Mouse (Mus musculus) testis, adult 2 months (tissue): ENCODE results near the gene Hpse2. TPM values are rescaled to one million over a fixed set of nuclear protein-coding genes. Genes with fewer than 3 reads are reported as not detected.
A peak's percentile ranks its signal among the peaks of the same experiment; 100 is the strongest.

Source experiments
- H3K27ac ChIP-seq: fragments of 200-500 bp; 2 replicates; pipeline ENCODE4 v1.5.1; 2012; ENCODE audit warnings: low read depth, low read length; ENCODE audit not compliant: control insufficient read depth, insufficient read depth
- H3K27me3 ChIP-seq: fragments of 200-500 bp; 2 replicates; pipeline ENCODE4 v1.6.1; 2012; ENCODE audit warnings: mild to moderate bottlenecking, low read length, moderate library complexity; ENCODE audit not compliant: control insufficient read depth, insufficient read depth
- H3K36me3 ChIP-seq: fragments of 200-500 bp; 2 replicates; pipeline ENCODE4 v1.6.1; 2012; ENCODE audit warnings: mild to moderate bottlenecking, low read length; ENCODE audit not compliant: control insufficient read depth, insufficient read depth
- H3K4me1 ChIP-seq: fragments of 200-500 bp; 2 replicates; pipeline ENCODE4 v1.6.1; 2012; ENCODE audit warnings: low read length; ENCODE audit not compliant: control insufficient read depth, insufficient read depth
- H3K4me3 ChIP-seq: fragments of 200-500 bp; 2 replicates; pipeline ENCODE4 v1.5.1; 2012; ENCODE audit warnings: low read depth, mild to moderate bottlenecking, low read length, moderate library complexity, mixed read lengths; ENCODE audit not compliant: control insufficient read depth
- CTCF ChIP-seq: fragments of 200-500 bp; IDR thresholded peaks from 2 replicates; pipeline ENCODE4 v1.5.1; 2012; ENCODE audit warnings: low read depth, mild to moderate bottlenecking, inconsistent platforms, low read length, moderate library complexity; ENCODE audit not compliant: control insufficient read depth, insufficient read depth, insufficient replicate concordance
- POLR2A ChIP-seq: fragments of 200-500 bp; IDR thresholded peaks from 2 replicates; pipeline ENCODE4 v1.6.1; 2012; ENCODE audit warnings: low read depth, mild to moderate bottlenecking, inconsistent platforms, low read length, moderate library complexity; ENCODE audit not compliant: control insufficient read depth
- polyA plus RNA-seq: library from polyadenylated mRNA; depleted of rRNA; stranded (reverse); fragments of >200 nt; gene quantifications from 2 replicates; pipeline ENCODE4 v1.2.3, GENCODE M21; 2012

Hpse2 gene
- polyA plus RNA-seq, 1 experiment: 1.3 TPM

DNA sequence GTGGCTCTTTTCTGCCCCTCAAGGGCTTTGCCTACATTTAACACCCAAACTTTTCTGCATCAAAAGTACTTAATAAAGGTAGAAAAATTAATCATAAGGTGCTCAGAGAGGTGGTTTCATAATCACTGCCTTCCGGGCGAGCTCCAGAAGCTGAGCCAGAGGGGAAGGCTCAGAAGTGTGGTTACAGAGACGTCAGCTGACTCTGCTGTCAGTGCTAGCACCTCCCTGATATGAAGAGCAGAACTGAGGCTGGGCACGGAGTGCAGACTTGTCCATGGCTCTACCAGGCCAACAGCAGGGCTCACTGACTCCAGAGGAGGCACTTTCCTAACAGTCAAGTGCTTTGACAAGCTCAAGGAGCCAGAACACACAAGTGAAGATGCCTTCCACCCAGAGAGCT, 559.0 kb downstream of the Hpse2 start:
- no peak for TF ChIP-seq CTCF
- no peak for TF ChIP-seq POLR2A
- Histone ChIP-seq H3K4me3 (no peak overlapping the region), H3K27ac (no peak overlapping the region), H3K36me3 (no peaks in the 10 kb centered on the region), H3K4me1 (no peaks in the 10 kb centered on the region), H3K27me3 (no peaks in the 10 kb centered on the region)

DNA sequence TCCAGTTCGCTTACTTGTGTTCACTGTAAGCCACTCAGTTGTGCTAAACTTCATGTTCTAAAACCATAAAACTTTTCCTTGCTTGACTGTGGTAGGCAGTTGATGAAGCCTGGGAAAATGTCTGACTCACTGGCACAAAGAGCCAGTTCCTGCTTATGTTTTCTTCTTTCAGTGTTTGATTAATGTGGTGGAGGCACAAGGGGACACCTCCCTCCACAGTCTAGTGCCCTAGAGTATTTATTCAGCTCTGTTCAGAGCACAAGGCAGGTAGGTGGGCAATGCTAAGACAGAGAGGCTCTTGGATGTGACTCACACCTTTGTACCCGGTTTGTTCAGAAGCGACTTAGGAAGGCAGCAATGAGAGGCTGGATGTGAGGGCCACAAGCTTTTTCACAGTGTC, 560.3 kb downstream of the Hpse2 start:
- Histone ChIP-seq H3K27ac (no peak overlapping the region), H3K4me1 (no peaks in the 10 kb centered on the region), H3K4me3 (no peak overlapping the region), H3K27me3 (no peaks in the 10 kb centered on the region), H3K36me3 (no peaks in the 10 kb centered on the region)
- TF ChIP-seq CTCF (no peak), POLR2A (no peak)

DNA sequence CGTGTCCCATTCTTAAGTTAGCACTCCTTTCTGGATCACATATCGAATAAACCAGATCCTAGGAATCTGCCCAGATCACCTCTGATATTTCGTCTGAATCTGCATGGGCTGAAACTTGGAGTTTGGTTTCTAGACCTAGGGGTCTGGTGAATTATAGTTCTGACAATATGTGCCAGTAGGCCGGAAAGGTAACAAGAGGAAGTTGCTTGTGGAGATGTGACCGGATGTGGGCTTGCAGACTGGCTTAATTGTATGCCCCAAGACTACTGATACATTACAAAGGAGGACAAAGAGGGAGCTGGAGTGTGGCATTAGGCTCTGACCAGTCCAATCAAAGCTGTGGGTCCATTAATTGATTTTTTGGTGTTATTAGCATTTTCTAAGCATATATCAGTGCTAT, 568.0 kb downstream of the Hpse2 start:
- H3K27me3 ChIP-seq: no peaks in the 10 kb centered on the region
- no peak for TF ChIP-seq POLR2A
- no peak for TF ChIP-seq CTCF

DNA sequence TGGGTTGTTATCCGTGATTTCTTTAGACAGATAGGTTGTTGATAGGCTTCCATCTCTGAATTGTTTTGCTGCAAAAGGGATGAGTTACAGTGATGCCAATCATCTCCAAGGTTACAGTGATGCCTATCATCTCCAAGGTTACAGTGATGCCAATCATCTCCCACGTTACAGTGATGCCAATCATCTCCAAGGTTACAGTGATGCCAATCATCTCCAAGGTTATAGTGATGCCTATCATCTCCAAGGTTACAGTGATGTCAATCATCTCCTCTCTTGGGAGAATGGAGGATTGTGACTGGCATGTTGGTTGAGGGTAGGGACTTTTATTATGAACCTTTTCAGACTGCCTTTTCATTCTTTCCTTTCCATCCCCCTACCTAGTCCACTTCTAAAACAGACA, 570.4 kb downstream of the Hpse2 start:
- Histone ChIP-seq H3K27ac (no peak overlapping the region), H3K4me1 (peaks cover under 1% of the 10 kb centered on the region; the same call in 1 of the 2 replicates), H3K36me3 (no peaks in the 10 kb centered on the region), H3K27me3 (no peaks in the 10 kb centered on the region), H3K4me3 (no peak overlapping the region)
- TF ChIP-seq POLR2A: no peak
- no peak for TF ChIP-seq CTCF

More for the DNA sequence above, 568.0 kb downstream of the Hpse2 start:
- no peaks in the 10 kb centered on the region for H3K36me3 ChIP-seq
- no peak overlapping the region for H3K27ac ChIP-seq
- no peaks in the 10 kb centered on the region for H3K4me1 ChIP-seq
- H3K4me3 ChIP-seq: peak overlapping the region; percentile 18; the same call in 1 of the 2 replicates

DNA sequence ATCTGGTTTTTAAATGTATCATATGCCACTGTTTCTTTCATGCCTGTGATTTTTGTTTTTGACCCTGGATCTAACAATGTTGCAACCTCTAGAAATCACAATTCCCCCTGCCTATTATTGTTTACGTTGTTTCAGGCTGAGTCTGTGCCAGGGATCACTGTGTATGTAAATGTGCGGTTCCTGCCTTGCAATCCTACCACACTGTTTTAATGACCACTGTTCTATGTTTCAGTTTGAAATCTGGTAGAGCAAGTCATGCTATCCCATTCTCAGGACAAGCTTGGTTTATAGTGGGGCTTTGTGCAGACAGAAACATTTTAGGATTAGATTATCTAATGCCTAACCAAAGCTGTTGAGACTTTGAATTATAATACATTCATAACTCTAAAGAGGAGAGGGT, 571.9 kb downstream of the Hpse2 start:
- H3K4me1 ChIP-seq: peaks cover 3% of the 10 kb centered on the region; the same call in 1 of the 2 replicates
- no peaks in the 10 kb centered on the region for H3K36me3 ChIP-seq
- no peak overlapping the region for H3K27ac ChIP-seq
- H3K27me3 ChIP-seq: no peaks in the 10 kb centered on the region
- H3K4me3 ChIP-seq: no peak overlapping the region
- TF ChIP-seq POLR2A: no peak
- TF ChIP-seq CTCF: no peak

DNA sequence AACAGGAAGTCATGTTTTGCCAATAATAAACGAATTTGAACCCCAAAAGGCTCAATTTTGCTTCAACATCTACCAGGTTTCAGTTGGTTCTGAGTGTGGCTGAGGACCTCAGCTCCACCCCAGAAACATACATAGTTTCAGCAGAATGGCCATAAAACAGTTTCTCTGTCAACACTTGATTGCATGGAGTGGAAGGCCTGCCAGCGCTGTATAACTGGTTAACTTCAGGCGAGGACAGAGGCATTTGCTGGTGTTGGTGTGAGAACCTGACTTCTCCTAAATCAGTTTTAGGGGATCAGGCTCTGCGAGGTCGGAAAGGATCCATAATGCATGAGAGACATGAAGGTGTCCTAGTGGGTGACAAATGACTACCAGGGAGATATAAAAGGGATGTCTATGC, 578.0 kb downstream of the Hpse2 start:
- H3K4me3 ChIP-seq: no peak overlapping the region
- H3K36me3 ChIP-seq: no peaks in the 10 kb centered on the region
- peaks cover 3% of the 10 kb centered on the region; the same call in 1 of the 2 replicates for H3K4me1 ChIP-seq
- TF ChIP-seq CTCF (no peak), POLR2A (no peak)
- no peaks in the 10 kb centered on the region for H3K27me3 ChIP-seq
- no peak overlapping the region for H3K27ac ChIP-seq

DNA sequence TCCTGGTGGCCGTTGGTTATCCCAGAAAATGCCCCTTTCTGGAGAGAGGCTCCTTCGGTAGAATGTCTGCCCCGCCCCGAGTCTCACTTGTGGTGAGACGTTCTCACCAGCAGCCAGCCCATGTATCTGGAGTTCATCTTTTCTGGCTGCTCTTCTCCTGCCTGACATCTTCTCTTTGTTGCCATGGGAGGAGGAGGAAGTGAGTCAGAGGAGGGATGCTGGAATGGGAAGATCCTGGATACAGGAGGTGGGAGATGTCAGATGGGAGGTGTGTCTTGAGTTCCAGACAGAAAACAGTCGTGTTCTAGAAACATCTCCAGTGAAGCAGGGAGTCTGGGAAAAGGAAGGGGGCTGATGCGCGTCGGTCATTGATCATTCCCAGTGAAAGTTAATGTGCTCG, 578.7 kb downstream of the Hpse2 start:
- no peaks in the 10 kb centered on the region for H3K27me3 ChIP-seq
- H3K27ac ChIP-seq: no peak overlapping the region
- no peak overlapping the region for H3K4me3 ChIP-seq
- no peak for TF ChIP-seq POLR2A
- no peak for TF ChIP-seq CTCF
- H3K4me1 ChIP-seq: peaks cover 3% of the 10 kb centered on the region; the same call in 1 of the 2 replicates
- H3K36me3 ChIP-seq: no peaks in the 10 kb centered on the region

DNA sequence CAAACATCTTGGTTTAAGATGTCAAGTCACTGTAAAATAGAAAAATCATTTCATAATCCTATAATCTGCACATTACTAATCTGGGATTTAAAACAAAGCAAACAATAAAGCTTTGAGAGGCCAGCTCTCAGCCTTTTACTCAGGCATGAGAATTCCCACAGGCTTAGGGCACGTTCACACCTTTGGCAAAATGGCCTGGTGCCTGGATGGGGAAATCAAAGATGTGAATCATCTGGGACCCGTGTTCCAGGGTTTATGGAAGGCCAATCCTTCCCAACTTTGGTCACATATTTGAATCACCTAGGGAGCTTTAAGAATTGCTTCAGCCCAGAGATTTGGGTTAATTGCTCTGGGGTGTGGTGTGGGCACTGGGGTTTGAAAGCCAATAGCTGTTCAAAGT, 590.3 kb downstream of the Hpse2 start:
- no peak overlapping the region for H3K27ac ChIP-seq
- TF ChIP-seq CTCF (no peak), POLR2A (no peak)
- H3K4me1 ChIP-seq: peaks cover 5% of the 10 kb centered on the region
- H3K36me3 ChIP-seq: no peaks in the 10 kb centered on the region
- H3K4me3 ChIP-seq: no peak overlapping the region
- no peaks in the 10 kb centered on the region; the same call in none of the 2 replicates for H3K27me3 ChIP-seq
